Mouse (Mus musculus): ENCODE results near the gene Cngb1.

Cngb1 gene

GRCm38 (mm10) chr8:95306431-95306830 is at the start of gene Cngb1:
TSS of gene Cngb1 (minus strand) at chr8:95306585.
- DNase-seq (ENCODE audit: low read depth), result no peak

- no peak for DNase-seq (ENCODE audit: low read depth)
Observed at GRCm38 (mm10) chr8:95354606-95355005, 48.2 kb upstream of the Cngb1 start.

- peak; percentile 38 for DNase-seq (ENCODE audit: low read depth)
Observed at GRCm38 (mm10) chr8:95352871-95353866, 46.8 kb upstream of the Cngb1 start.

GRCm38 (mm10) chr8:95352151-95352870 is 45.9 kb upstream of the Cngb1 start, which contains the start of gene Mmp15:
TSS of gene Mmp15 (plus strand) at chr8:95352268.
- peak; percentile 45 for DNase-seq (ENCODE audit: low read depth)

- no peak for DNase-seq (ENCODE audit: low read depth)
Observed at GRCm38 (mm10) chr8:95351461-95351860, 45.1 kb upstream of the Cngb1 start.

GRCm38 (mm10) chr8:95348811-95349630 is 42.6 kb upstream of the Cngb1 start:
- peak; percentile 76 for DNase-seq (ENCODE audit: low read depth)

GRCm38 (mm10) chr8:95348356-95348755 is 42.0 kb upstream of the Cngb1 start:
- no peak for DNase-seq (ENCODE audit: low read depth)

GRCm38 (mm10) chr8:95346643-95347545 is 40.5 kb upstream of the Cngb1 start:
- DNase-seq (ENCODE audit: low read depth), result peak; percentile 79

GRCm38 (mm10) chr8:95344668-95345067 is 38.3 kb upstream of the Cngb1 start:
- DNase-seq (ENCODE audit: low read depth), result no peak

- DNase-seq (ENCODE audit: low read depth), result no peak
Observed at GRCm38 (mm10) chr8:95341721-95342120, 35.3 kb upstream of the Cngb1 start.

- no peak for DNase-seq (ENCODE audit: low read depth)
Observed at GRCm38 (mm10) chr8:95336363-95336762, 30.0 kb upstream of the Cngb1 start.

GRCm38 (mm10) chr8:95335706-95336105 is 29.3 kb upstream of the Cngb1 start:
- DNase-seq (ENCODE audit: low read depth), result no peak

- DNase-seq (ENCODE audit: low read depth), result no peak
Observed at GRCm38 (mm10) chr8:95332437-95333199, 26.2 kb upstream of the Cngb1 start.

GRCm38 (mm10) chr8:95331720-95332436 is 25.5 kb upstream of the Cngb1 start, which contains the start of the genes Zfp319 and Usb1:
TSS of gene Zfp319 (minus strand) at chr8:95331950.
TSS of gene Usb1 (plus strand) at chr8:95332284.
- peak; percentile 94 for DNase-seq (ENCODE audit: low read depth)

GRCm38 (mm10) chr8:95331156-95331719 is 24.9 kb upstream of the Cngb1 start:
- DNase-seq (ENCODE audit: low read depth), result no peak

- DNase-seq (ENCODE audit: low read depth), result peak; percentile 5
Observed at GRCm38 (mm10) chr8:95330367-95330766, 24.0 kb upstream of the Cngb1 start.

GRCm38 (mm10) chr8:95327866-95328465 is 21.6 kb upstream of the Cngb1 start:
- DNase-seq (ENCODE audit: low read depth), result no peak

- DNase-seq (ENCODE audit: low read depth), result no peak
Observed at GRCm38 (mm10) chr8:95326822-95327221, 20.4 kb upstream of the Cngb1 start.
